ENCODE assay signal across 8 mouse cellular contexts in genomic region chr10:43742085-43743054, GRCm38 (mm10).
DNase-seq lines count a peak whose midpoint lies in the region; ATAC-seq and TF ChIP-seq lines count a peak whose summit lies in the region.

No protein-coding gene starts in this region.

- peak overlapping the region; percentile 38 for H3K4me2 ChIP-seq in forebrain, postnatal 0 days (ENCODE audit: low read depth)
- H3K4me2 ChIP-seq in liver, embryonic 16.5 days (ENCODE audit: low read depth, low read length), result peak overlapping the region; percentile 47

- H3K4me3 ChIP-seq in gastrocnemius, adult 2 months, result peak overlapping the region; percentile 67
- H3K4me3 ChIP-seq in G1E (ENCODE audit: low read depth, low read length), result peak overlapping the region; percentile 64; the same call in 1 of the 2 replicates
- no peak overlapping the region for H3K4me3 ChIP-seq in forebrain, postnatal 0 days (ENCODE audit: low read depth, low read length)
- peak overlapping the region; percentile 37 for H3K4me3 ChIP-seq in liver, embryonic 16.5 days (ENCODE audit: low read depth, low read length)
- no peak overlapping the region for H3K4me3 ChIP-seq in layer of hippocampus, adult 2 months

- peaks cover 43% of the 10 kb centered on the region for H3K4me1 ChIP-seq in G1E (ENCODE audit: insufficient read depth, low read depth, low read length)
- H3K4me1 ChIP-seq in forebrain, postnatal 0 days (ENCODE audit: insufficient read depth), result peaks cover 4% of the 10 kb centered on the region
- H3K4me1 ChIP-seq in liver, embryonic 16.5 days (ENCODE audit: control insufficient read depth, low read depth, low read length), result peaks cover 22% of the 10 kb centered on the region

- DNase-seq in gastrocnemius, adult 2 months, result peak; percentile 64
- DNase-seq in gastrocnemius, postnatal 10 days, result no peak
- peak; percentile 37 for DNase-seq in G1E (ENCODE audit: low spot score)
- peak; percentile 31 for DNase-seq in forebrain, postnatal 0 days
- peak; percentile 72 for DNase-seq in thymus, postnatal 0 days (ENCODE audit: low spot score)
- DNase-seq in layer of hippocampus, adult 2 months (ENCODE audit: low spot score in 2 of 2), result no peak
- no peak for DNase-seq in yolk sac, embryonic 10.5 days (ENCODE audit: low spot score)

- no peaks in the 10 kb centered on the region for H3K9me3 ChIP-seq in G1E (replicated peaks)
- H3K9me3 ChIP-seq in forebrain, postnatal 0 days (ENCODE audit: low read length), result no peaks in the 10 kb centered on the region
- H3K9me3 ChIP-seq in liver, embryonic 16.5 days (replicated peaks; ENCODE audit: control insufficient read depth, low read length), result no peaks in the 10 kb centered on the region

- no peak overlapping the region for H3K9ac ChIP-seq in forebrain, postnatal 0 days
- peak overlapping the region; percentile 28; the same call in 1 of the 2 replicates for H3K9ac ChIP-seq in liver, embryonic 16.5 days (ENCODE audit: low read depth, low read length)

- peak overlapping the region; percentile 93 for H3K27ac ChIP-seq in gastrocnemius, adult 2 months
- no peak overlapping the region for H3K27ac ChIP-seq in forebrain, postnatal 0 days (ENCODE audit: low read depth, low read length)
- peak overlapping the region; percentile 48; the same call in 1 of the 2 replicates for H3K27ac ChIP-seq in liver, embryonic 16.5 days (ENCODE audit: low read length)
- no peak overlapping the region for H3K27ac ChIP-seq in layer of hippocampus, adult 2 months

- peak; percentile 45; the same call in 1 of the 2 replicates for ATAC-seq in G1E (ENCODE audit: extremely low read depth, insufficient number of reproducible peaks, low FRiP score, poor library complexity, severe bottlenecking)
- peak; percentile 44 for ATAC-seq in forebrain, postnatal 0 days
- peak; percentile 63 for ATAC-seq in liver, embryonic 16.5 days (ENCODE audit: low read depth)

- H3K36me3 ChIP-seq in G1E (replicated peaks), result no peaks in the 10 kb centered on the region
- H3K36me3 ChIP-seq in forebrain, postnatal 0 days (ENCODE audit: insufficient read depth), result no peaks in the 10 kb centered on the region
- H3K36me3 ChIP-seq in liver, embryonic 16.5 days (ENCODE audit: control insufficient read depth, insufficient read depth), result no peaks in the 10 kb centered on the region

- 6% methylated on average over 15 of the region's 15 CpGs for WGBS in forebrain, postnatal 0 days
- WGBS in liver, embryonic 16.5 days (ENCODE audit: insufficient replicate concordance), result 23% methylated on average over 15 of the region's 15 CpGs

- no peaks in the 10 kb centered on the region for H3K27me3 ChIP-seq in G1E (ENCODE audit: insufficient read depth, low read length)
- no peaks in the 10 kb centered on the region for H3K27me3 ChIP-seq in forebrain, postnatal 0 days (ENCODE audit: insufficient read depth, low read length)
- H3K27me3 ChIP-seq in liver, embryonic 16.5 days (ENCODE audit: control insufficient read depth, insufficient read depth, low read depth, low read length), result no peaks in the 10 kb centered on the region

- no peak for TF ChIP-seq CTCF in gastrocnemius, adult 2 months (IDR thresholded peaks at IDR 0.05)
- no peak for TF ChIP-seq CTCF in G1E (IDR thresholded peaks at IDR 0.05; ENCODE audit: low read depth, low read length)
- TF ChIP-seq CTCF in forebrain, postnatal 0 days (IDR thresholded peaks at IDR 0.05; ENCODE audit: low read depth), result no peak
- TF ChIP-seq CTCF in layer of hippocampus, adult 2 months (conservative IDR thresholded peaks at IDR 0.05), result no peak

- intact Hi-C loops in gastrocnemius, adult 2 months (cut with DNase I), result loop anchor here (5.0 to 10.0 kb wide), 2 partner anchors 160 to 172 kb away; no protein-coding TSS in a partner anchor

Comparison
In these comparisons a context has a peak if more than half of its experiments do, and no peak if none do; other contexts are left out.
1. DNase-seq: peak in gastrocnemius, adult 2 months (single experiment), G1E (single experiment), forebrain, postnatal 0 days (single experiment) and thymus, postnatal 0 days (single experiment); none in gastrocnemius, postnatal 10 days (single experiment), layer of hippocampus, adult 2 months (0 of 2) and yolk sac, embryonic 10.5 days (single experiment).
2. H3K27ac ChIP-seq: peak in gastrocnemius, adult 2 months (single experiment) and liver, embryonic 16.5 days (single experiment); none in forebrain, postnatal 0 days (single experiment) and layer of hippocampus, adult 2 months (single experiment).
3. H3K4me3 ChIP-seq: peak in gastrocnemius, adult 2 months (single experiment), G1E (single experiment) and liver, embryonic 16.5 days (single experiment); none in forebrain, postnatal 0 days (single experiment) and layer of hippocampus, adult 2 months (single experiment).
4. Peak in every context shown above with its lines, with median percentiles within 50 percentile points of each other: ATAC-seq.